Mouse (Mus musculus): Measurements from ENCODE around the gene Lrmda. TPM values are rescaled to one million over a fixed set of nuclear protein-coding genes. Genes with fewer than 3 reads are reported as not detected.

The Lrmda gene
- total and polyA plus RNA-seq, 2 experiments from 2014 or later: 0.38 to 0.82 TPM

DNA sequence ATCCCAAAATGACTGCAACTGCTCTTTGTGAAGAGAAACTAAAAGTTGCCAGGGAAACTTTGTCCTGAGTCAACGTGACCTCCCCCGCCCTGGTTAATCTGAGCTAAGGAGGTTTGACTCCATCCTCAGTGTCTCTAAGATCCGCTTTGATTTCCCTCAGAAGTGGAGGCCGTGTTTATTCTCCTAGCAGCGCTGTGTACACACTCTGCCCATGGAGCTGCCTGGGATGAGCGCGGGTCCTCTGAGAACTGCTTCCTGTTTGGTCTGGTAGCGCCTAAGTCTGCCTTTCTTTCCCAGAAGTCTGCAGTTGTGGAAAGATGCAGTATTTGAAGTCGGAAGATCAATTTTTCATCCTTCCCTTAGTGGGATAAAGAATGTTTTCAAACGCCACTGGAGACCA is 268.7 kb downstream of the Lrmda start:
- Histone ChIP-seq H3K9ac (replicated peaks; ENCODE audit: low read depth, low read length) (no peak overlapping the region), H3K4me3 (ENCODE audit: low read depth, low read length) (no peak overlapping the region), H3K4me2 (ENCODE audit: low read depth, low read length) (no peak overlapping the region; the same call in 1 of the 2 replicates), H3K27ac (ENCODE audit: low read depth) (no peak overlapping the region), H3K4me1 (ENCODE audit: control insufficient read depth, insufficient read depth) (no peaks in the 10 kb centered on the region), H3K27me3 (ENCODE audit: control insufficient read depth, insufficient read depth, low read length) (no peaks in the 10 kb centered on the region), H3K9me3 (replicated peaks; ENCODE audit: control insufficient read depth, low read length) (no peaks in the 10 kb centered on the region), H3K36me3 (replicated peaks; ENCODE audit: control insufficient read depth, insufficient read depth, low read length) (no peaks in the 10 kb centered on the region)
- WGBS: 51% methylated on average over 10 of the region's 10 CpGs
- ATAC-seq (ENCODE audit: insufficient read depth, low read depth) (no peak), DNase-seq (ENCODE audit: low spot score) (no peak)
- TF ChIP-seq CTCF (IDR thresholded peaks at IDR 0.05; ENCODE audit: low read depth) (no peak), EP300 (IDR thresholded peaks at IDR 0.05; ENCODE audit: low read depth) (no peak)

DNA sequence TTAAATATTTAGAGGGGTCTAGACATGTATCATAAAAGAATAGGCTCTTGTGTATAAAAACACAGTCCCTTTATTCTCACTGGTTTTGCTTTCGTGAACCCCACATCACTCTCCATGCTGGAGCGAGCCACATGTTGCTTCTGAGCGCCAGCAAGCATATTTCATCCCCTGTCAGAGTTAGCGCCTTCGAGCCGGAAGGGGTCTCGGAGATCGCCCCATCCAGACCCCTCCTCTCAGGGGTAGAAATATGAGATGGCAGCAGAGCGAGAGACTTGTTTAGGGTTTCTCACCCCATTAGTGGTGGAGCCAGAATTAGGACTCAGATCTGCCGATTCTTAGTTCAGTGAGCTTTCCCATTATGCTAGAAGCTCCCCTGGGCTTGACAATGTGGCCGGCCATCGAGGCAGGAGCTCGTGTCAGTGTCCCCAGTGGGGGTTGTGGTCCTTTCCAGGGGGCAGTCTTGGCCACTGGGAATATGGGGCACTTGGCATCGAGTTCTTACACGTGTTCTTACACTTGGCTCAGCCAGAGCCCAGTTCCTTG is 269.9 kb downstream of the Lrmda start:
- Histone ChIP-seq H3K4me2 (ENCODE audit: low read depth, low read length) (no peak overlapping the region), H3K4me3 (ENCODE audit: low read depth, low read length) (no peak overlapping the region), H3K9me3 (replicated peaks; ENCODE audit: control insufficient read depth, low read length) (no peaks in the 10 kb centered on the region), H3K9ac (replicated peaks; ENCODE audit: low read depth, low read length) (no peak overlapping the region), H3K36me3 (replicated peaks; ENCODE audit: control insufficient read depth, insufficient read depth, low read length) (no peaks in the 10 kb centered on the region), H3K27ac (ENCODE audit: low read depth) (no peak overlapping the region), H3K27me3 (ENCODE audit: control insufficient read depth, insufficient read depth, low read length) (no peaks in the 10 kb centered on the region), H3K4me1 (ENCODE audit: control insufficient read depth, insufficient read depth) (no peaks in the 10 kb centered on the region)
- WGBS: 80% methylated on average over 15 of the region's 15 CpGs
- ATAC-seq (ENCODE audit: insufficient read depth, low read depth) (no peak), DNase-seq (ENCODE audit: low spot score) (no peak)
- TF ChIP-seq CTCF (IDR thresholded peaks at IDR 0.05; ENCODE audit: low read depth): no peak
- TF ChIP-seq EP300 (IDR thresholded peaks at IDR 0.05; ENCODE audit: low read depth): no peak

DNA sequence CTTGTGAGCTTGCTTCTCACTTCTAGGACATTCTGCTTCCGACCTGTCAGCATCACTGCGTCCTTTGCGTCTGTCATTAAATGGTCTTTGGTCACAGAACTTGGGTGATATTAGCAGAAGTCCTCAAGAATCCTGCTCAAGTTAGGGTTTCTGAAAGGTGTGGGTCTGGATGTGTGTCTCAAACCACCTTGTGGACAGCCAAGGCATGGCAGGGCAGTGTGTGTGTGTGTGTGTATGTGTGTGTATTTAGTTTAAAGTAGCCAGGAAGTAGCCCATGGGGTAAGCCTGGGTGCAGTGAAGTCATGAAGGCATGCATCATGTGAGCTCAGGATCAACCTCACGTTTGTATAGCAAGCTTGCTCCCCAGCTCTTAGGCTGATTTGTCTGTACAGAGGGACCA is 274.9 kb downstream of the Lrmda start:
- H3K27ac ChIP-seq (ENCODE audit: low read depth): no peak overlapping the region
- 0 out of 2 replicates have a peak, but pooled peaks have one; percentile 5 for TF ChIP-seq CTCF (IDR thresholded peaks at IDR 0.05; ENCODE audit: low read depth)
- TF ChIP-seq EP300 (IDR thresholded peaks at IDR 0.05; ENCODE audit: low read depth): no peak
- DNase-seq (ENCODE audit: low spot score): no peak
- H3K4me1 ChIP-seq (ENCODE audit: control insufficient read depth, insufficient read depth): no peaks in the 10 kb centered on the region
- no peaks in the 10 kb centered on the region for H3K27me3 ChIP-seq (ENCODE audit: control insufficient read depth, insufficient read depth, low read length)
- H3K9me3 ChIP-seq (replicated peaks; ENCODE audit: control insufficient read depth, low read length): no peaks in the 10 kb centered on the region
- ATAC-seq (ENCODE audit: insufficient read depth, low read depth): no peak
- H3K9ac ChIP-seq (replicated peaks; ENCODE audit: low read depth, low read length): no peak overlapping the region
- H3K36me3 ChIP-seq (replicated peaks; ENCODE audit: control insufficient read depth, insufficient read depth, low read length): no peaks in the 10 kb centered on the region
- WGBS: 81% methylated on average over 4 of the region's 4 CpGs
- no peak overlapping the region for H3K4me3 ChIP-seq (ENCODE audit: low read depth, low read length)
- no peak overlapping the region for H3K4me2 ChIP-seq (ENCODE audit: low read depth, low read length)

DNA sequence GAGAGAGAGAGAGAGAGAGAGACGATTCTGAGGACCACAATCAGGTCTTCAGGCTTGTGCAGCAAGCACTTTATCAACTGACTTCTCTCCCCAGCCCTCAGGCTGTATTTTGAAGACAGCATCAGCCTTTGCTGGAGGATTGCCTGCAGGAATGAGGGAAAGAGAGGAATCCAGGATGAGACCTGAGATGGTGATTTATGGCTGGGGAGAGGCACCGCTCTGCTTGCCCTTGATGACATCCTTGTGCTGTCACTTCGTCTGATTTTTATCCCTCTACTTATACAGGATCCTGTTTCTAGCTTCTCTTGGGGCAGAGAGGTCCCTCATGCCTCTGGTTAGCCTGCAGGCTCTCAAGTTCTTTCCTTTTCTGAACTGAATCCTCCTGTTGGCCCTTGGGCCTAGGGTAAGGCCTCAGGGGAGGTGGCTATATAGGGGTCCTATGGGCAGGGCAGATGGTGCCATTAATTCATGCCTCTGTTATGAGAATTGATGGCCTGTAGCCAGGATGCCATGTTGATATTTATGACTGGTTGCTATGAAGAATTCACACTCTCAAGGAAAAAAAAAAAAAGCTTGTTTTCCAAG is 277.2 kb downstream of the Lrmda start:
- WGBS: 54% methylated on average over 3 of the region's 3 CpGs
- Histone ChIP-seq H3K4me1 (ENCODE audit: control insufficient read depth, insufficient read depth) (no peaks in the 10 kb centered on the region), H3K4me2 (ENCODE audit: low read depth, low read length) (no peak overlapping the region), H3K36me3 (replicated peaks; ENCODE audit: control insufficient read depth, insufficient read depth, low read length) (no peaks in the 10 kb centered on the region), H3K4me3 (ENCODE audit: low read depth, low read length) (no peak overlapping the region), H3K9ac (replicated peaks; ENCODE audit: low read depth, low read length) (no peak overlapping the region), H3K27me3 (ENCODE audit: control insufficient read depth, insufficient read depth, low read length) (no peaks in the 10 kb centered on the region), H3K9me3 (replicated peaks; ENCODE audit: control insufficient read depth, low read length) (no peaks in the 10 kb centered on the region), H3K27ac (ENCODE audit: low read depth) (no peak overlapping the region)
- no peak for DNase-seq (ENCODE audit: low spot score)
- no peak for TF ChIP-seq CTCF (IDR thresholded peaks at IDR 0.05; ENCODE audit: low read depth)
- ATAC-seq (ENCODE audit: insufficient read depth, low read depth): no peak

DNA sequence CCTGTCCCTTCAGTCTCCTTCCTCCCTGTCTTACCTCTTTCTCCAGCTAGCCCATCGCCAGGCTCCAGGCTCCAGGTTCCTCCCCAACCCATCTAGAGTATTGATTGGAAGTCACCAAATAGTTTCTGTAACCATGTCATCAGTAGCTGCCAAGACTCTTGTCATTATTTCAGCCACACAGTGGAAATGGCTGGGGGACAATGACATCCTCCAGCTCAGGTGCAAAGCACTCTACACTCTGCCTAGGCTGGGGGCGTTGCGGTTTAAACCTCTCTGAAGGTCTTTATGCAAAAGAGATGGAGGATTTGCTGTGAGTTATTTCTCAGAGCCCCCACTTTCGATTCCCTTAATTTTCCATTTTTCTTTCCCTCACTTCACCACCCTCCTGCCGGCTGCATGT is 287.2 kb downstream of the Lrmda start:
- H3K4me2 ChIP-seq (ENCODE audit: low read depth, low read length): no peak overlapping the region
- TF ChIP-seq CTCF (IDR thresholded peaks at IDR 0.05; ENCODE audit: low read depth) (no peak), EP300 (IDR thresholded peaks at IDR 0.05; ENCODE audit: low read depth) (no peak)
- ATAC-seq (ENCODE audit: insufficient read depth, low read depth): no peak
- no peak overlapping the region for H3K9ac ChIP-seq (replicated peaks; ENCODE audit: low read depth, low read length)
- H3K36me3 ChIP-seq (replicated peaks; ENCODE audit: control insufficient read depth, insufficient read depth, low read length): no peaks in the 10 kb centered on the region
- no peak for DNase-seq (ENCODE audit: low spot score)
- no peaks in the 10 kb centered on the region for H3K4me1 ChIP-seq (ENCODE audit: control insufficient read depth, insufficient read depth)
- no peaks in the 10 kb centered on the region for H3K27me3 ChIP-seq (ENCODE audit: control insufficient read depth, insufficient read depth, low read length)
- 77% methylated on average over 5 of the region's 5 CpGs for WGBS
- H3K9me3 ChIP-seq (replicated peaks; ENCODE audit: control insufficient read depth, low read length): no peaks in the 10 kb centered on the region
- no peak overlapping the region for H3K4me3 ChIP-seq (ENCODE audit: low read depth, low read length)
- no peak overlapping the region for H3K27ac ChIP-seq (ENCODE audit: low read depth)

DNA sequence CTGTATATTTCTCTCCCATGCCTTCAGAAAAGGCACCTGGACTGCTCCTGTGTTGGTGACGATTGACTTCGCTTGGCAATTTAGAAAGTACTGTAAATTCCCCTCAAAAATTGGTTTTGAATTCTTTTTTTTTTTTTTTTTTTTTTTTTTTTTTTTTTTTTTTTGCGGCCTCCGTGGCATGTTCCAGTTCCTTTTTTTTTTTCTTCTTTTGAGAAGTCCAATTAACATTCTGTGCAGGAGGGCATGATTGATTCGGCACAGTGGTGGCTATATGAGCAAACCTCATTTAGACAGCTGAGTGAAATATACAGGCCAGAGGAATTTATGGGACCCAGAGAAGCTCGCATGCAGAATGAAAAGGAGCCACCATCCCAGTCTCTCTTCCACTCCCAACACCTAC is 288.5 kb downstream of the Lrmda start:
- Histone ChIP-seq H3K9me3 (replicated peaks; ENCODE audit: control insufficient read depth, low read length) (no peaks in the 10 kb centered on the region), H3K9ac (replicated peaks; ENCODE audit: low read depth, low read length) (no peak overlapping the region), H3K27me3 (ENCODE audit: control insufficient read depth, insufficient read depth, low read length) (no peaks in the 10 kb centered on the region), H3K36me3 (replicated peaks; ENCODE audit: control insufficient read depth, insufficient read depth, low read length) (no peaks in the 10 kb centered on the region), H3K4me3 (ENCODE audit: low read depth, low read length) (no peak overlapping the region), H3K4me1 (ENCODE audit: control insufficient read depth, insufficient read depth) (no peaks in the 10 kb centered on the region), H3K4me2 (ENCODE audit: low read depth, low read length) (no peak overlapping the region), H3K27ac (ENCODE audit: low read depth) (no peak overlapping the region)
- ATAC-seq (ENCODE audit: insufficient read depth, low read depth) (no peak), DNase-seq (ENCODE audit: low spot score) (no peak)
- TF ChIP-seq CTCF (IDR thresholded peaks at IDR 0.05; ENCODE audit: low read depth) (no peak), EP300 (IDR thresholded peaks at IDR 0.05; ENCODE audit: low read depth) (no peak)
- 77% methylated on average over 6 of the region's 6 CpGs for WGBS

Measured in heart, postnatal 0 days (tissue).